In genomic region chr11:75462253-75462783, GRCm38 (mm10) we compare ENCODE assay signal across 7 mouse cellular contexts. TPM values are rescaled to one million over a fixed set of nuclear protein-coding genes. Genes with fewer than 3 reads are reported as not detected.
DNase-seq lines count a peak whose midpoint lies in the region; ATAC-seq lines count a peak whose summit lies in the region.

No protein-coding gene starts in this region.

- peak overlapping the region; percentile 59 for H3K4me3 ChIP-seq in forebrain, embryonic 13.5 days
- peak overlapping the region; percentile 69 for H3K4me3 ChIP-seq in limb, embryonic 10.5 days

- H3K27me3 ChIP-seq in forebrain, embryonic 13.5 days = no peaks in the 10 kb centered on the region
- H3K27me3 ChIP-seq in limb, embryonic 10.5 days (ENCODE audit: low read depth, poor library complexity, severe bottlenecking) = no peaks in the 10 kb centered on the region

- 5% methylated on average over 10 of the region's 16 CpGs for WGBS in forebrain, embryonic 13.5 days
- 2% methylated on average over 15 of the region's 16 CpGs for WGBS in limb, embryonic 10.5 days

- H3K9ac ChIP-seq in forebrain, embryonic 13.5 days = peak overlapping the region; percentile 71

- DNase-seq in MN1 (ENCODE audit: low spot score) = peak; percentile 79
- DNase-seq in c-Kit-negative CD71-positive TER-119-positive erythroid progenitor cells, embryonic 14.5 days (ENCODE audit: low read depth, low spot score) = peak; percentile 65
- DNase-seq in heart, postnatal 4 days = peak; percentile 90
- peak; percentile 50 for DNase-seq in limb, embryonic 10.5 days (ENCODE audit: low spot score)
- peak; percentile 17 for DNase-seq in mesoderm, embryonic 11.5 days (ENCODE audit: low read depth, low spot score)
- peak; percentile 48 to 49 for DNase-seq in spleen, postnatal 14 days (ENCODE audit: low spot score in 2 of 2)

- H3K4me1 ChIP-seq in forebrain, embryonic 13.5 days = peaks cover 25% of the 10 kb centered on the region
- peaks cover 38% of the 10 kb centered on the region for H3K4me1 ChIP-seq in limb, embryonic 10.5 days

- ATAC-seq in forebrain, embryonic 13.5 days = no peak

- H3K4me2 ChIP-seq in forebrain, embryonic 13.5 days = peak overlapping the region; percentile 80

- no peaks in the 10 kb centered on the region; the same call in 1 of the 2 replicates for H3K9me3 ChIP-seq in forebrain, embryonic 13.5 days (replicated peaks)
- H3K9me3 ChIP-seq in limb, embryonic 10.5 days (replicated peaks) = no peaks in the 10 kb centered on the region

- H3K27ac ChIP-seq in forebrain, embryonic 13.5 days = no peak overlapping the region
- peak overlapping the region; percentile 86 for H3K27ac ChIP-seq in limb, embryonic 10.5 days

- H3K36me3 ChIP-seq in forebrain, embryonic 13.5 days (ENCODE audit: poor library complexity, severe bottlenecking) = peaks cover 10% of the 10 kb centered on the region
- H3K36me3 ChIP-seq in limb, embryonic 10.5 days = peaks cover 12% of the 10 kb centered on the region; the same call in 1 of the 2 replicates

RNA-seq across cellular contexts. Expression of gene Tlcd2, which starts 0.8 kb away (rescaled TPM):
- 1.4 and 1.9 TPM in 2 replicates for polyA plus RNA-seq in forebrain, embryonic 13.5 days (2015; fragmentation: Nextera tagmentation; extraction: Ambion mirVana)
- total RNA-seq in heart, postnatal 4 days (2021) = 1 to 10 TPM; 6.1 to 6.7 TPM
- 9.2 and 9.8 TPM in 2 replicates for polyA plus RNA-seq in limb, embryonic 10.5 days (2016; fragmentation: Nextera tagmentation; extraction: Ambion mirVana)

RNA-seq across cellular contexts. Expression of gene Wdr81, which starts 7.8 kb away (rescaled TPM):
- polyA plus RNA-seq in forebrain, embryonic 13.5 days (2015; fragmentation: Nextera tagmentation; extraction: Ambion mirVana) = 5.0 and 5.6 TPM in 2 replicates
- total RNA-seq in heart, postnatal 4 days (2021) = 1 to 10 TPM; 5.2 to 6.0 TPM
- 5.6 and 6.6 TPM in 2 replicates for polyA plus RNA-seq in limb, embryonic 10.5 days (2016; fragmentation: Nextera tagmentation; extraction: Ambion mirVana)

RNA-seq across cellular contexts. Expression of gene Serpinf2, which starts 22.9 kb away (rescaled TPM):
- polyA plus RNA-seq in forebrain, embryonic 13.5 days (2015; fragmentation: Nextera tagmentation; extraction: Ambion mirVana) = 0.42 TPM in 1 of 2 replicates, not detected in the other
- under 1 TPM in 1 of 2 experiments, not detected in 1; 0.11 TPM for total RNA-seq in heart, postnatal 4 days (2021)
- polyA plus RNA-seq in limb, embryonic 10.5 days (2016; fragmentation: Nextera tagmentation; extraction: Ambion mirVana) = 0.36 TPM in 1 of 2 replicates, not detected in the other

RNA-seq across cellular contexts. Expression of gene Prpf8, which starts 24.3 kb away (rescaled TPM):
- 56.3 and 63.2 TPM in 2 replicates for polyA plus RNA-seq in forebrain, embryonic 13.5 days (2015; fragmentation: Nextera tagmentation; extraction: Ambion mirVana)
- 100 to 1,000 TPM; 113 to 115 TPM for total RNA-seq in heart, postnatal 4 days (2021)
- 81.7 and 82.6 TPM in 2 replicates for polyA plus RNA-seq in limb, embryonic 10.5 days (2016; fragmentation: Nextera tagmentation; extraction: Ambion mirVana)

RNA-seq across cellular contexts. Expression of gene Serpinf1, which starts 39.8 kb away (rescaled TPM):
- polyA plus RNA-seq in forebrain, embryonic 13.5 days (2015; fragmentation: Nextera tagmentation; extraction: Ambion mirVana) = 15.5 and 19.0 TPM in 2 replicates
- 10 to 100 TPM; 12.7 to 16.9 TPM for total RNA-seq in heart, postnatal 4 days (2021)
- 214 and 217 TPM in 2 replicates for polyA plus RNA-seq in limb, embryonic 10.5 days (2016; fragmentation: Nextera tagmentation; extraction: Ambion mirVana)

Comparison
In these comparisons a context has a peak if more than half of its experiments do, and no peak if none do; other contexts are left out.
1. DNase-seq: peak in every context shown above with its lines; median percentile 90 in heart, postnatal 4 days; 79 in MN1; 65 in c-Kit-negative CD71-positive TER-119-positive erythroid progenitor cells, embryonic 14.5 days; 50 in limb, embryonic 10.5 days; 48 in spleen, postnatal 14 days; 17 in mesoderm, embryonic 11.5 days.